Mouse (Mus musculus): ENCODE data around the gene Mfsd4b1. TPM values are rescaled to one million over a fixed set of nuclear protein-coding genes. Genes with fewer than 3 reads are reported as not detected.

Mfsd4b1 gene
- total and polyA plus RNA-seq, 2 experiments from 2014 or later: 2.3 to 3.8 TPM

DNA sequence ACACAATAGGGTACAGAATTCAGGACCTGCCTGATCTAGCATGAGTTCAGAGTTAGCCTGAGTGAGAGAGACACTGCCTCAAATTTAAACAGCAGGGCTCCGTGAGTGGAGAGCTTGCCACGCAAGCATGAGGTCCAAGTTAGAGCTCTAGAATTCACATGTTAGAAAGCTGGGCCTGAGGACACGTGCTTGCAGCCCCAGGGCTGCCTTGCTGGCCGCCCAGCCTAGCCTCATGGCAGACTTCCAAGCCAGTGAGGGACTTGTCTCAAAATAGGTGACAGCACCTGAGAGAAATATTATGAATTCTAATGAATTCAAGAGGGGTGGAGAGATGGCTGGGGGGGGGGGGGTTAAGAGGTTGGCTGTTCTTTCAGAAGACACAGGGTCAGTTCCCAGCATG lies 17.1 kb downstream of the Mfsd4b1 start:
- no peaks in the 10 kb centered on the region for H3K9me3 ChIP-seq (replicated peaks; ENCODE audit: control insufficient read depth, low read length)
- 0 out of 2 replicates have a peak, but pooled peaks cover 4% of the 10 kb centered on the region for H3K4me1 ChIP-seq (ENCODE audit: control insufficient read depth, insufficient read depth)
- H3K4me2 ChIP-seq (ENCODE audit: low read depth, low read length): no peak overlapping the region
- no peaks in the 10 kb centered on the region for H3K36me3 ChIP-seq (replicated peaks; ENCODE audit: control insufficient read depth, insufficient read depth, low read length)
- WGBS: 70% methylated on average over 4 of the region's 4 CpGs
- ATAC-seq (ENCODE audit: insufficient read depth, low read depth) (no peak), DNase-seq (ENCODE audit: low spot score) (no peak)
- no peak for TF ChIP-seq CTCF (IDR thresholded peaks at IDR 0.05; ENCODE audit: low read depth)
- TF ChIP-seq EP300 (IDR thresholded peaks at IDR 0.05; ENCODE audit: low read depth): no peak
- no peaks in the 10 kb centered on the region for H3K27me3 ChIP-seq (ENCODE audit: control insufficient read depth, insufficient read depth, low read length)
- H3K27ac ChIP-seq (ENCODE audit: low read depth): no peak overlapping the region
- H3K9ac ChIP-seq (replicated peaks; ENCODE audit: low read depth, low read length): no peak overlapping the region
- H3K4me3 ChIP-seq (ENCODE audit: low read depth, low read length): no peak overlapping the region

DNA sequence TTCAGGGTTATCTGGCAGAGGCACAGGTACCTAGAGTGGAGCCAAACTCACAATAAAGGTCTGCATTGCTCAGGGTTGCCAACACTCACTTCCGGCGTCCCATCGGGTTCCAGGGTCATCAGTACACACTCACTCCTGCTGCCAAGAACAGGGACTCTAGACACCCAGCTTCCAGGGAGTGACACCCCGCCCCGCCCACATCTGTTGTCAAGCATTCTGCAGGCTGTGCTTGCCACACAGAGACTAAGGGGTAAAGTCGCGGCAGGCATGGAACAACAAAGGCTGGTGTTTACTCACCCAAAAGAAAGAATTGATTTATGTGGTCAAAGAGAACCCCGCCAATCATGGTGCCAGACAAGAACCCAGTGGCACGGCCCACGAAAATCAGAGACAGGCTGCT lies 18.1 kb downstream of the Mfsd4b1 start:
- no peak for TF ChIP-seq CTCF (IDR thresholded peaks at IDR 0.05; ENCODE audit: low read depth)
- no peak for TF ChIP-seq EP300 (IDR thresholded peaks at IDR 0.05; ENCODE audit: low read depth)
- 57% methylated on average over 10 of the region's 10 CpGs for WGBS

DNA sequence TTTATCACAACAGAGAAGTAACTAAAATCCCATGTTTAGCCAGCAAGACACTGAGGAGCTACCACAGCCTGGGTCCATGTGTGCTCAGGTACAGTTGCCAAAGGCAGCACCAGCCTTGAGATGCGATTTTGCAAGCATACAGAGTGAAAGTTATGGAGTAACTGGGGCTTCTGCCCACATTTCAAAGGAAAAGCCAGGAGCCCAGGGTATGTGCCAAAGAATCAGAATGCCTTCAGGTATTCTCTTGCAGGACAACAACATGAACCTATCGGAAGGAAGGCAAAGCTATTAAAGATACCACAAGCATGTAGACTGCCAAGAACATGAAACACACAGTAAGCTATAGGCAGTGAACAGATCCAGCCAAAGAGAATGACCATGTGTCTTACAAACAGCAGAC lies 24.3 kb downstream of the Mfsd4b1 start:
- H3K27me3 ChIP-seq (ENCODE audit: control insufficient read depth, insufficient read depth, low read length): no peaks in the 10 kb centered on the region
- H3K9me3 ChIP-seq (replicated peaks; ENCODE audit: control insufficient read depth, low read length): no peaks in the 10 kb centered on the region
- H3K4me1 ChIP-seq (ENCODE audit: control insufficient read depth, insufficient read depth): no peaks in the 10 kb centered on the region
- TF ChIP-seq CTCF (IDR thresholded peaks at IDR 0.05; ENCODE audit: low read depth): no peak
- TF ChIP-seq EP300 (IDR thresholded peaks at IDR 0.05; ENCODE audit: low read depth): no peak
- H3K27ac ChIP-seq (ENCODE audit: low read depth): no peak overlapping the region
- H3K9ac ChIP-seq (replicated peaks; ENCODE audit: low read depth, low read length): no peak overlapping the region
- no peak for ATAC-seq (ENCODE audit: insufficient read depth, low read depth)
- H3K36me3 ChIP-seq (replicated peaks; ENCODE audit: control insufficient read depth, insufficient read depth, low read length): no peaks in the 10 kb centered on the region
- H3K4me2 ChIP-seq (ENCODE audit: low read depth, low read length): no peak overlapping the region
- no peak for DNase-seq (ENCODE audit: low spot score)
- 86% methylated on average over 2 of the region's 2 CpGs for WGBS
- no peak overlapping the region for H3K4me3 ChIP-seq (ENCODE audit: low read depth, low read length)

More for the DNA sequence above, 18.1 kb downstream of the Mfsd4b1 start:
- Histone ChIP-seq H3K27me3 (ENCODE audit: control insufficient read depth, insufficient read depth, low read length) (no peaks in the 10 kb centered on the region), H3K9me3 (replicated peaks; ENCODE audit: control insufficient read depth, low read length) (no peaks in the 10 kb centered on the region), H3K36me3 (replicated peaks; ENCODE audit: control insufficient read depth, insufficient read depth, low read length) (no peaks in the 10 kb centered on the region), H3K4me1 (ENCODE audit: control insufficient read depth, insufficient read depth) (0 out of 2 replicates have a peak, but pooled peaks cover 4% of the 10 kb centered on the region), H3K4me2 (ENCODE audit: low read depth, low read length) (no peak overlapping the region), H3K27ac (ENCODE audit: low read depth) (no peak overlapping the region), H3K4me3 (ENCODE audit: low read depth, low read length) (no peak overlapping the region), H3K9ac (replicated peaks; ENCODE audit: low read depth, low read length) (no peak overlapping the region)
- ATAC-seq (ENCODE audit: insufficient read depth, low read depth) (peak; percentile 70), DNase-seq (ENCODE audit: low spot score) (peak; percentile 16)

DNA sequence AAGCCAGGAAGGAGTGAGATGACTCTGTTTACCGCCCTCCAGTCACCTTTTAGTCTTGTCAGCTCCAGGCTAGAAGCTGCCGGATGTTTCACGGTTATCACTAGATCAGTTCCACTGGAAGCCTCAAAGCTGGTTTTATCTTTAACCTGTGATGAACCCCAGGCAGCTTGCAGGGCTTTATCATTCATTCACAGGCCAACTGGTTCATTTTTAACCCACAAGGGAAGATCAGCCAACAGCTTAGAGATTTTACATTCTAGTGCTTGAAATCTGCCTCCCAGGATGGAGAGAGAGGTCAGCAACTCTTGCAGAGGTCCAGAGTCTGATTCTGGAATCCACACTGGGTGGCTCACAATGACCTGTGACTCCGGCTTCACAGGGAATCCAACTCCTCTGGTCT lies 33.9 kb downstream of the Mfsd4b1 start:
- no peak for TF ChIP-seq EP300 (IDR thresholded peaks at IDR 0.05; ENCODE audit: low read depth)
- TF ChIP-seq CTCF (IDR thresholded peaks at IDR 0.05; ENCODE audit: low read depth): no peak
- Histone ChIP-seq H3K4me3 (ENCODE audit: low read depth, low read length) (no peak overlapping the region), H3K27ac (ENCODE audit: low read depth) (no peak overlapping the region), H3K36me3 (replicated peaks; ENCODE audit: control insufficient read depth, insufficient read depth, low read length) (no peaks in the 10 kb centered on the region), H3K27me3 (ENCODE audit: control insufficient read depth, insufficient read depth, low read length) (no peaks in the 10 kb centered on the region), H3K9me3 (replicated peaks; ENCODE audit: control insufficient read depth, low read length) (no peaks in the 10 kb centered on the region), H3K4me2 (ENCODE audit: low read depth, low read length) (no peak overlapping the region), H3K9ac (replicated peaks; ENCODE audit: low read depth, low read length) (no peak overlapping the region), H3K4me1 (ENCODE audit: control insufficient read depth, insufficient read depth) (no peaks in the 10 kb centered on the region)
- 25% methylated on average over 4 of the region's 4 CpGs for WGBS
- ATAC-seq (ENCODE audit: insufficient read depth, low read depth): no peak
- DNase-seq (ENCODE audit: low spot score): no peak

DNA sequence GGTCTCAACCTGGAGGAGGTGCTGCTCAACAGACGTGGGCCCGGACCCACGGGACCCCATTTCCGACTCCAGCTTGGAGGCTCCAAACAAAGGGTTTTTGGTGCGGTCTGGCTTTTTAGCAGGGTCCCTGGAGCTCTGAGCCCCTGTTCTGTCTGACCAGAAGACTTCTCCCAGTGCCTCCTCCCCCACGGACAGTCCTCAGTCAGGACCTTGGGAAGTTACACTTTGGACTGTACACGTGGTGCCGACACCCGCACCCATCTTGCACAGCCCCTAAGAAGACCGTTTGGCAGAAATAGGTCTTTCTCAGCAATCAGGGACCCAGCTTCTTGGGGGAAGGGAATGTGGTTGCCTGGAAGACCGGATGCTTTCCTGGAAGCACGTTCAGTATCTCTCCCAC lies 38.6 kb downstream of the Mfsd4b1 start, which contains the start of gene Mfsd4b5:
TSS of gene Mfsd4b5 (minus strand) at position 181 of the 400 bp plus-strand sequence.
- Histone ChIP-seq H3K36me3 (replicated peaks; ENCODE audit: control insufficient read depth, insufficient read depth, low read length) (no peaks in the 10 kb centered on the region), H3K27me3 (ENCODE audit: control insufficient read depth, insufficient read depth, low read length) (no peaks in the 10 kb centered on the region), H3K27ac (ENCODE audit: low read depth) (no peak within 1 kb of the TSS), H3K4me2 (ENCODE audit: low read depth, low read length) (no peak within 1 kb of the TSS), H3K4me1 (ENCODE audit: control insufficient read depth, insufficient read depth) (no peaks in the 10 kb centered on the region), H3K9ac (replicated peaks; ENCODE audit: low read depth, low read length) (no peak within 1 kb of the TSS), H3K4me3 (ENCODE audit: low read depth, low read length) (no peak within 1 kb of the TSS), H3K9me3 (replicated peaks; ENCODE audit: control insufficient read depth, low read length) (no peaks in the 10 kb centered on the region)
- TF ChIP-seq CTCF (IDR thresholded peaks at IDR 0.05; ENCODE audit: low read depth): no peak
- TF ChIP-seq EP300 (IDR thresholded peaks at IDR 0.05; ENCODE audit: low read depth): no peak
- no peak for ATAC-seq (ENCODE audit: insufficient read depth, low read depth)
- DNase-seq (ENCODE audit: low spot score): no peak
- WGBS: 81% methylated on average over 12 of the region's 12 CpGs

DNA sequence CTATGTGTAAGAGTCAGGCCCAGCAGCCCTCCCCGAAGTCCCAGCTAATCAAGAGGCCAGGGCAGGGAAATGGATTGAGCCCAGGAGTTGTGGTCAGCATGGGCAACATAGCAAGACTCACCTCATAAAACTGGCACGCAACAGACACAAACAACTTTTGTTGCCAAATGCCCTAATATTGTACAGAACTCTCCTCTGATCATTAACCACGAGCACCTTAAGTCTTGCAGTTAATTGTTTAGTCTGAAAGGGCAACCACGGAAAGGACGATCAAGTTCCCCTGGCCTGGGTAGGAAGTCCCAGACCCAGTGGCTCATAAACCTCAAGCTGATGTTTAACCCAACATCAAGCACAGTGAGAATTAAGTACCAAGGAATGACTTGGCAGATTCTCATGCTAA lies 42.5 kb downstream of the Mfsd4b1 start:
- no peaks in the 10 kb centered on the region for H3K4me1 ChIP-seq (ENCODE audit: control insufficient read depth, insufficient read depth)
- no peak overlapping the region for H3K9ac ChIP-seq (replicated peaks; ENCODE audit: low read depth, low read length)
- H3K36me3 ChIP-seq (replicated peaks; ENCODE audit: control insufficient read depth, insufficient read depth, low read length): no peaks in the 10 kb centered on the region
- ATAC-seq (ENCODE audit: insufficient read depth, low read depth) (no peak), DNase-seq (ENCODE audit: low spot score) (no peak)
- 74% methylated on average over 5 of the region's 5 CpGs for WGBS
- no peak overlapping the region for H3K27ac ChIP-seq (ENCODE audit: low read depth)
- H3K27me3 ChIP-seq (ENCODE audit: control insufficient read depth, insufficient read depth, low read length): no peaks in the 10 kb centered on the region
- no peak for TF ChIP-seq EP300 (IDR thresholded peaks at IDR 0.05; ENCODE audit: low read depth)
- no peak for TF ChIP-seq CTCF (IDR thresholded peaks at IDR 0.05; ENCODE audit: low read depth)
- no peak overlapping the region for H3K4me2 ChIP-seq (ENCODE audit: low read depth, low read length)
- H3K4me3 ChIP-seq (ENCODE audit: low read depth, low read length): no peak overlapping the region
- H3K9me3 ChIP-seq (replicated peaks; ENCODE audit: control insufficient read depth, low read length): peaks cover 6% of the 10 kb centered on the region; the same call in 1 of the 2 replicates
